Mouse (Mus musculus) G1E-ER4 (cell line): Measurements from ENCODE around the gene Hadh. TPM values are rescaled to one million over a fixed set of nuclear protein-coding genes. Genes with fewer than 3 reads are reported as not detected.

ENCODE experiments used
- GATA1 ChIP-seq: IDR thresholded peaks from one replicate; pipeline ENCODE4 v1.8.0; 2012; ENCODE audit warnings: low read length, inconsistent platforms
- polyA plus RNA-seq: library from polyadenylated mRNA; stranded (reverse); fragments of >175 nt; gene quantifications from 2 replicates; pipeline ENCODE4 v1.2.3, GENCODE M21; 2012

The Hadh gene
- polyA plus RNA-seq, 1 experiment, result 36.3 TPM

GRCm38 (mm10) chr3:131294503-131294902 is 22.6 kb upstream of the Hadh start:
- no peak for TF ChIP-seq GATA1

- TF ChIP-seq GATA1, result no peak
Measured at GRCm38 (mm10) chr3:131292959-131293358, 21.1 kb upstream of the Hadh start.

GRCm38 (mm10) chr3:131292349-131292748 is 20.4 kb upstream of the Hadh start:
- TF ChIP-seq GATA1, result no peak

GRCm38 (mm10) chr3:131291890-131292289 is 20.0 kb upstream of the Hadh start:
- TF ChIP-seq GATA1, result no peak

- no peak for TF ChIP-seq GATA1
Measured at GRCm38 (mm10) chr3:131274151-131274550, 2.2 kb upstream of the Hadh start.

- TF ChIP-seq GATA1, result no peak
Measured at GRCm38 (mm10) chr3:131272374-131273100, 636 bp upstream of the Hadh start.

GRCm38 (mm10) chr3:131271157-131271556 is 744 bp downstream of the Hadh start:
- no peak for TF ChIP-seq GATA1

- no peak for TF ChIP-seq GATA1
Measured at GRCm38 (mm10) chr3:131270381-131270780, 1.5 kb downstream of the Hadh start.

- no peak for TF ChIP-seq GATA1
Measured at GRCm38 (mm10) chr3:131266366-131267050, 5.4 kb downstream of the Hadh start.

- no peak for TF ChIP-seq GATA1
Measured at GRCm38 (mm10) chr3:131265516-131265915, 6.4 kb downstream of the Hadh start.

- TF ChIP-seq GATA1, result no peak
Measured at GRCm38 (mm10) chr3:131263766-131264486, 8.0 kb downstream of the Hadh start.

- no peak for TF ChIP-seq GATA1
Measured at GRCm38 (mm10) chr3:131260418-131260817, 11.5 kb downstream of the Hadh start.

GRCm38 (mm10) chr3:131259392-131259965 is 12.4 kb downstream of the Hadh start:
- no peak for TF ChIP-seq GATA1

- TF ChIP-seq GATA1, result no peak
Measured at GRCm38 (mm10) chr3:131258921-131259320, 13.0 kb downstream of the Hadh start.

GRCm38 (mm10) chr3:131255399-131255981 is 16.4 kb downstream of the Hadh start:
- no peak for TF ChIP-seq GATA1

- no peak for TF ChIP-seq GATA1
Measured at GRCm38 (mm10) chr3:131254991-131255390, 16.9 kb downstream of the Hadh start.
